ENCODE assay signal across 13 mouse cellular contexts in the genomic region with DNA sequence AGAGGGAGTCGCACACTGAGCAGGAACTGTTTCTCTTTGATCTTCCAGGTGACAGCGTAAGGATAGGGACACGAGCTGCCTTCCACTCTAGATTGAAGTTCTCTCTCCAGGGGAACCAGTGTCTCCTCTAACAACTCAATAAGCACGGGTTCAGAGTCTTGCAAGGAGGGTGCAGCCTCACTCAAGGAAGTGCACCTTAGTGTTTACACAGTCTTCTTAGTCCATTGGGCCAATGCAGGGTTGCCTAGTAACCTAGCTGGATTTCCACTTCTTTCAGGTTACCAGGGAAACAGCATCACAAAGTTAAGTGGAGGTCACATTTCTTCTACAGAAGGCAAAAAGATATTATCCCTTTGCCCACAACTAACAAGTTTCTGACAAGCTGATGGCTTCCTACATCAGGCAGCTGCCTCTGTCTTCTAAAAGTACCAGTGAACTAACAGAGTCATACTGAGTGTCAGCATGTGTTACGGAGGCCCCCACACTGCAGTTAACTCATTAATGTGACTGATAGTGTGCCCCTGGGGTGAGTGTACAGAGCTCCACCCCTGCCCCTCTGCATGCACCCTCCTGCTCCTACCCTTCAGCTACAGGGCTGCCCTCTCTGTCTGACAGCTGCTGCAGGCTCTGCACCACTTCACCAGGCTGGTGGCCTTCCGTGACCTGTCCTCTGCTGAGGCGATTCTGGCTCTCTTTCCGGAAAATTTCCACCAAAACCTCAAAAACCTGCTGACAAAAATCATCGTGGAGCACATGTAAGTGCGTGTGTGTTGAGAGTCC. TPM values are rescaled to one million over a fixed set of nuclear protein-coding genes. Genes with fewer than 3 reads are reported as not detected.
DNase-seq lines count a peak whose midpoint lies in the region; ATAC-seq and TF ChIP-seq lines count a peak whose summit lies in the region.
"Had no signal": no experiment of that assay in that cellular context is flagged by ENCODE, and none has a peak within 500 bp of the region (broad histone marks: within the 10 kb centered on the region; RNA-seq: fewer than 3 reads in every experiment).

No protein-coding gene starts in this region.

- no peak for TF ChIP-seq CTCF in intestine, postnatal 0 days (IDR thresholded peaks at IDR 0.05; ENCODE audit: low read depth)
- no peak for TF ChIP-seq CTCF in heart, adult 2 months (IDR thresholded peaks at IDR 0.05)

- TF ChIP-seq EP300 in heart, adult 2 months (IDR thresholded peaks at IDR 0.05; ENCODE audit: insufficient read depth, low read depth, low read length) = no peak

- ATAC-seq in kidney, embryonic 16.5 days (ENCODE audit: low FRiP score, low TSS enrichment) = peak; percentile 68
- ATAC-seq in intestine, postnatal 0 days = peak; percentile 71

- no peak overlapping the region for H3K4me2 ChIP-seq in kidney, embryonic 16.5 days (replicated peaks; ENCODE audit: low read depth, low read length)
- H3K4me2 ChIP-seq in intestine, postnatal 0 days (replicated peaks; ENCODE audit: low read depth) = no peak overlapping the region
- H3K4me2 ChIP-seq: limb, embryonic 15.5 days had no signal

- no peaks in the 10 kb centered on the region for H3K27me3 ChIP-seq in kidney, embryonic 16.5 days (ENCODE audit: insufficient read depth, low read length)
- no peaks in the 10 kb centered on the region for H3K27me3 ChIP-seq in intestine, postnatal 0 days (replicated peaks; ENCODE audit: control insufficient read depth, insufficient read depth, low read length)
- no peaks in the 10 kb centered on the region for H3K27me3 ChIP-seq in heart, adult 2 months (ENCODE audit: control insufficient read depth, insufficient read depth, low read length)
- H3K27me3 ChIP-seq: limb, embryonic 15.5 days had no signal

- no peak overlapping the region for H3K27ac ChIP-seq in kidney, embryonic 16.5 days (ENCODE audit: low read length)
- no peak overlapping the region for H3K27ac ChIP-seq in intestine, postnatal 0 days (ENCODE audit: low read depth, low read length)
- H3K27ac ChIP-seq in heart, adult 2 months = no peak overlapping the region
- H3K27ac ChIP-seq: limb, embryonic 15.5 days had no signal

- no peak for DNase-seq in kidney, adult 9 months
- peak; percentile 25 for DNase-seq in R1 (ENCODE audit: low read depth, low spot score)
- DNase-seq in embryo, embryonic 10.5 days (ENCODE audit: low spot score) = peak; percentile 17
- no peak for DNase-seq in heart, adult 2 months
- no peak for DNase-seq in ovary, postnatal 36 days (ENCODE audit: low spot score)
- no peak for DNase-seq in cerebellum, adult 9-10 months
- DNase-seq: cerebellum, postnatal 14 days; kidney, postnatal 4 days; right cerebral cortex, adult 18-20 months had no signal

- peaks cover 2% of the 10 kb centered on the region; the same call in 1 of the 2 replicates for H3K36me3 ChIP-seq in kidney, embryonic 16.5 days (ENCODE audit: insufficient read depth, low read length)
- peaks cover 33% of the 10 kb centered on the region for H3K36me3 ChIP-seq in intestine, postnatal 0 days (ENCODE audit: control insufficient read depth, insufficient read depth)
- no peaks in the 10 kb centered on the region for H3K36me3 ChIP-seq in heart, adult 2 months (ENCODE audit: control insufficient read depth, insufficient read depth, low read length)

- WGBS in kidney, embryonic 16.5 days = 48% methylated on average over 10 of the region's 10 CpGs
- 65% methylated on average over 10 of the region's 10 CpGs for whole genome bisulfite sequencing in intestine, postnatal 0 days
- WGBS in heart, adult 2 months = 86% methylated on average over 10 of the region's 10 CpGs

- H3K79me2 ChIP-seq in heart, adult 2 months (replicated peaks; ENCODE audit: control insufficient read depth, insufficient read depth, low read length) = no peaks in the 10 kb centered on the region

- H3K9ac ChIP-seq in kidney, embryonic 16.5 days (replicated peaks; ENCODE audit: low read length) = no peak overlapping the region
- H3K9ac ChIP-seq in intestine, postnatal 0 days (ENCODE audit: low read depth, low read length) = no peak overlapping the region
- no peak overlapping the region for H3K9ac ChIP-seq in heart, adult 2 months (ENCODE audit: low read depth, low read length)
- H3K9ac ChIP-seq: limb, embryonic 15.5 days had no signal

- no peak for TF ChIP-seq POLR2A in heart, adult 2 months (IDR thresholded peaks at IDR 0.05; ENCODE audit: insufficient read depth, low read depth, low read length)

- intact Hi-C loops in heart, adult 2 months (cut with DNase I) = no loop called here

- H3K4me1 ChIP-seq in kidney, embryonic 16.5 days (ENCODE audit: insufficient read depth, low read length) = no peaks in the 10 kb centered on the region
- H3K4me1 ChIP-seq in intestine, postnatal 0 days (replicated peaks; ENCODE audit: control insufficient read depth, insufficient read depth, low read length) = no peaks in the 10 kb centered on the region
- H3K4me1 ChIP-seq in heart, adult 2 months (ENCODE audit: control insufficient read depth, insufficient read depth, low read length) = no peaks in the 10 kb centered on the region
- H3K4me1 ChIP-seq: limb, embryonic 15.5 days had no signal

- H3K4me3 ChIP-seq in kidney, embryonic 16.5 days (ENCODE audit: low read length) = no peak overlapping the region
- no peak overlapping the region for H3K4me3 ChIP-seq in intestine, postnatal 0 days (ENCODE audit: low read depth, low read length)
- H3K4me3 ChIP-seq in heart, adult 2 months = no peak overlapping the region
- H3K4me3 ChIP-seq: erythroblast, embryonic 14.5 days; limb, embryonic 15.5 days had no signal

- no peaks in the 10 kb centered on the region for H3K9me3 ChIP-seq in kidney, embryonic 16.5 days (ENCODE audit: low read length)
- no peaks in the 10 kb centered on the region for H3K9me3 ChIP-seq in intestine, postnatal 0 days (ENCODE audit: control insufficient read depth)
- H3K9me3 ChIP-seq: limb, embryonic 15.5 days had no signal

RNA-seq across cellular contexts. Expression of a gene that starts 10.6 kb away (rescaled TPM):
- 65.3 and 72.6 TPM in 2 replicates for polyA plus RNA-seq in kidney, embryonic 16.5 days (2015; fragmentation: Nextera tagmentation; extraction: Ambion mirVana)
- 81.6 and 83.3 TPM in 2 replicates for polyA plus RNA-seq in intestine, postnatal 0 days (2015; fragmentation: Nextera tagmentation; extraction: Ambion mirVana)
- total RNA-seq in heart, adult 2 months (2021) = 10 to 100 TPM; 23.7 to 26.1 TPM
- 54.7 and 71.0 TPM in 2 replicates for polyA plus RNA-seq in heart, adult 2 months (2012; rRNA removed)

RNA-seq across cellular contexts. Expression of a gene that starts 13.8 kb away (rescaled TPM):
- polyA plus RNA-seq in kidney, embryonic 16.5 days (2015; fragmentation: Nextera tagmentation; extraction: Ambion mirVana) = 70.8 and 71.6 TPM in 2 replicates
- 36.4 and 41.8 TPM in 2 replicates for polyA plus RNA-seq in intestine, postnatal 0 days (2015; fragmentation: Nextera tagmentation; extraction: Ambion mirVana)
- 1 to 10 TPM in 1 of 2 experiments, under 1 TPM in 1; 0.89 to 3.4 TPM for total RNA-seq in heart, adult 2 months (2021)
- 1.1 and 1.4 TPM in 2 replicates for polyA plus RNA-seq in heart, adult 2 months (2012; rRNA removed)

Comparison
In these comparisons a context has a peak if more than half of its experiments do, and no peak if none do; other contexts are left out.
1. DNase-seq: peak in R1 (single experiment) and embryo, embryonic 10.5 days (single experiment); none in kidney, adult 9 months (single experiment), heart, adult 2 months (0 of 2), ovary, postnatal 36 days (single experiment) and cerebellum, adult 9-10 months (single experiment).
2. RNA of a gene that starts 13.8 kb away (polyA plus RNA-seq): 70.8 to 71.6 TPM in kidney, embryonic 16.5 days and 36.4 to 41.8 TPM in intestine, postnatal 0 days; 1.1 to 1.4 TPM in heart, adult 2 months; every median in the first group is over 10 times any median in the second.